Comparison of ENCODE assay signal across 12 mouse cellular contexts in the genomic region with DNA sequence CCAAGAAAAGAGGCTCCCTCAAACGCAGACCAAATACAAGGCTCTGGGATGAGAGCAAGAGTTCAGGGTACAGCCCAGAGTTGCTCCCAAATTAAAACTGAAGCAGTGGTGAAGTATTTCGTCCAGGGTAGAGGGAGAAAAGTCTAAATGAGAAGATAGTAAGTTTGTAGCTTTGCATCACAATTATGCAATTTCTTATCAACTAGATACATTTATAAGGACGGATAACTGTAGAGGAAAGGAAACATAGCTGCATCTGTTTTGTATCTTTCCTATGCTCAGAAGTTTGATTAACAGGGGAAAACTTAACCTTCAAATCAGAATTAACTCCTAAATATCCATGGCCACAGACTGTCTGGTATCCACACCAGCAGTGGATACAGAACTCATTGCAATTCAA. TPM values are rescaled to one million over a fixed set of nuclear protein-coding genes. Genes with fewer than 3 reads are reported as not detected.
DNase-seq lines count a peak whose midpoint lies in the region; ATAC-seq and TF ChIP-seq lines count a peak whose summit lies in the region.
"Had no signal": no experiment of that assay in that cellular context is flagged by ENCODE, and none has a peak within 500 bp of the region (broad histone marks: within the 10 kb centered on the region; RNA-seq: fewer than 3 reads in every experiment).

No protein-coding gene starts in this region.

- peaks cover 21% of the 10 kb centered on the region for H3K4me1 ChIP-seq in heart, postnatal 0 days (ENCODE audit: control insufficient read depth, insufficient read depth)
- H3K4me1 ChIP-seq in neural tube, embryonic 13.5 days (replicated peaks): peaks cover 39% of the 10 kb centered on the region
- peaks cover 39% of the 10 kb centered on the region for H3K4me1 ChIP-seq in neural tube, embryonic 15.5 days
- H3K4me1 ChIP-seq in limb, embryonic 13.5 days: peaks cover 64% of the 10 kb centered on the region

- no peak for TF ChIP-seq EP300 in heart, postnatal 0 days (IDR thresholded peaks at IDR 0.05; ENCODE audit: low read depth)

- H3K27ac ChIP-seq in heart, postnatal 0 days (ENCODE audit: low read depth): peak overlapping the region; percentile 22; the same call in 1 of the 2 replicates
- H3K27ac ChIP-seq in neural tube, embryonic 13.5 days (replicated peaks): peak overlapping the region; percentile 54; the same call in 1 of the 2 replicates
- H3K27ac ChIP-seq in neural tube, embryonic 15.5 days (replicated peaks): no peak overlapping the region
- H3K27ac ChIP-seq in limb, embryonic 13.5 days: 0 out of 2 replicates have a peak overlapping the region, but pooled peaks have one; percentile 23
- H3K27ac ChIP-seq: macrophage had no signal

- WGBS in heart, postnatal 0 days: 43% methylated on average over 3 of the region's 3 CpGs
- 62% methylated on average over 3 of the region's 3 CpGs for WGBS in neural tube, embryonic 13.5 days
- 66% methylated on average over 3 of the region's 3 CpGs for WGBS in neural tube, embryonic 15.5 days
- 32% methylated on average over 3 of the region's 3 CpGs for WGBS in limb, embryonic 13.5 days

- no peaks in the 10 kb centered on the region for H3K36me3 ChIP-seq in heart, postnatal 0 days (replicated peaks; ENCODE audit: control insufficient read depth, insufficient read depth, low read length)
- no peaks in the 10 kb centered on the region for H3K36me3 ChIP-seq in neural tube, embryonic 13.5 days
- H3K36me3 ChIP-seq in neural tube, embryonic 15.5 days: no peaks in the 10 kb centered on the region
- H3K36me3 ChIP-seq in limb, embryonic 13.5 days: no peaks in the 10 kb centered on the region

- no peak overlapping the region for H3K4me2 ChIP-seq in heart, postnatal 0 days (ENCODE audit: low read depth, low read length)
- H3K4me2 ChIP-seq in neural tube, embryonic 13.5 days: no peak overlapping the region
- H3K4me2 ChIP-seq in neural tube, embryonic 15.5 days: no peak overlapping the region
- no peak overlapping the region for H3K4me2 ChIP-seq in limb, embryonic 13.5 days (replicated peaks)

- ATAC-seq in heart, postnatal 0 days (ENCODE audit: insufficient read depth, low read depth): no peak
- no peak for ATAC-seq in neural tube, embryonic 13.5 days (ENCODE audit: low read depth)
- no peak for ATAC-seq in neural tube, embryonic 15.5 days (ENCODE audit: low FRiP score)
- no peak for ATAC-seq in limb, embryonic 13.5 days (ENCODE audit: low FRiP score, low read depth)

- no peaks in the 10 kb centered on the region for H3K9me3 ChIP-seq in heart, postnatal 0 days (replicated peaks; ENCODE audit: control insufficient read depth, low read length)
- H3K9me3 ChIP-seq in neural tube, embryonic 13.5 days: no peaks in the 10 kb centered on the region
- H3K9me3 ChIP-seq in neural tube, embryonic 15.5 days (replicated peaks): no peaks in the 10 kb centered on the region
- no peaks in the 10 kb centered on the region for H3K9me3 ChIP-seq in limb, embryonic 13.5 days

- TF ChIP-seq CTCF in heart, postnatal 0 days (IDR thresholded peaks at IDR 0.05; ENCODE audit: low read depth): no peak

- H3K27me3 ChIP-seq in heart, postnatal 0 days (ENCODE audit: control insufficient read depth, insufficient read depth, low read length): peaks cover 12% of the 10 kb centered on the region
- H3K27me3 ChIP-seq in neural tube, embryonic 13.5 days: no peaks in the 10 kb centered on the region
- no peaks in the 10 kb centered on the region for H3K27me3 ChIP-seq in neural tube, embryonic 15.5 days (replicated peaks)
- H3K27me3 ChIP-seq in limb, embryonic 13.5 days: no peaks in the 10 kb centered on the region

- intact Hi-C loops in heart, postnatal 36 days (cut with DNase I): loop anchor here (10.0 kb wide), 1 partner anchor 45 kb away; no protein-coding TSS in a partner anchor

- no peak overlapping the region for H3K9ac ChIP-seq in heart, postnatal 0 days (replicated peaks; ENCODE audit: low read depth, low read length)
- 0 out of 2 replicates have a peak overlapping the region, but pooled peaks have one; percentile 31 for H3K9ac ChIP-seq in neural tube, embryonic 13.5 days
- no peak overlapping the region for H3K9ac ChIP-seq in neural tube, embryonic 15.5 days (replicated peaks)
- H3K9ac ChIP-seq in limb, embryonic 13.5 days: no peak overlapping the region

- no peak overlapping the region for H3K4me3 ChIP-seq in heart, postnatal 0 days (ENCODE audit: low read depth, low read length)
- H3K4me3 ChIP-seq in neural tube, embryonic 13.5 days: no peak overlapping the region
- no peak overlapping the region for H3K4me3 ChIP-seq in neural tube, embryonic 15.5 days (replicated peaks)
- H3K4me3 ChIP-seq in limb, embryonic 13.5 days: no peak overlapping the region

- no peak for DNase-seq in heart, postnatal 0 days (ENCODE audit: low spot score)
- no peak for DNase-seq in heart, postnatal 36 days
- DNase-seq in adrenal gland, postnatal 10 days: no peak
- no peak for DNase-seq in ovary, postnatal 36 days (ENCODE audit: low spot score)
- DNase-seq: adrenal gland, postnatal 36 days; cerebellum, adult 11 months; heart, postnatal 4 days; kidney, postnatal 25 days had no signal

RNA-seq across cellular contexts. Expression of a gene that starts 4.7 kb away (rescaled TPM):
- total RNA-seq in heart, postnatal 0 days (2014; rRNA removed; ENCODE audit: low replicate concordance): 15.2 and 22.5 TPM in 2 replicates
- 9.7 and 10.5 TPM in 2 replicates for polyA plus RNA-seq in heart, postnatal 0 days (2015; fragmentation: Nextera tagmentation; extraction: Ambion mirVana)
- total RNA-seq in heart, postnatal 36 days (2021): 1 to 10 TPM; 4.1 to 6.6 TPM
- polyA plus RNA-seq in neural tube, embryonic 13.5 days (2015; fragmentation: Nextera tagmentation; extraction: Ambion mirVana): 24.2 and 27.2 TPM in 2 replicates
- 23.0 and 23.5 TPM in 2 replicates for polyA plus RNA-seq in neural tube, embryonic 15.5 days (2015; fragmentation: Nextera tagmentation; extraction: Ambion mirVana)
- polyA plus RNA-seq in limb, embryonic 13.5 days (2015; fragmentation: Nextera tagmentation; extraction: Ambion mirVana): 53.7 and 54.6 TPM in 2 replicates
- 10 to 100 TPM; 13.3 to 14.4 TPM for total RNA-seq in adrenal gland, postnatal 10 days (2021)
